Mouse (Mus musculus) olfactory bulb, adult 2 months (tissue): ENCODE measurements around the gene Myo19. TPM values are rescaled to one million over a fixed set of nuclear protein-coding genes. Genes with fewer than 3 reads are reported as not detected.

Source experiments
- H3K27ac ChIP-seq: fragments of 200-500 bp; 2 replicates; pipeline ENCODE4 v1.5.1; 2012; ENCODE audit warnings: low read depth, low read length; ENCODE audit not compliant: insufficient read depth
- H3K4me1 ChIP-seq: fragments of 200-500 bp; 2 replicates; pipeline ENCODE4 v1.6.1; 2012; ENCODE audit warnings: low read length; ENCODE audit not compliant: control insufficient read depth, insufficient read depth
- H3K4me3 ChIP-seq: fragments of 200-500 bp; 2 replicates; pipeline ENCODE4 v1.5.1; 2012; ENCODE audit warnings: mild to moderate bottlenecking, low read depth, low read length, moderate library complexity; ENCODE audit not compliant: insufficient read depth
- CTCF ChIP-seq: fragments of 200-500 bp; IDR thresholded peaks from 2 replicates; pipeline ENCODE4 v1.5.1; 2012; ENCODE audit warnings: low read depth, mild to moderate bottlenecking, low read length, moderate library complexity; ENCODE audit not compliant: insufficient read depth
- POLR2A ChIP-seq: fragments of 200-500 bp; IDR thresholded peaks from 2 replicates; pipeline ENCODE4 v1.6.1; 2012; ENCODE audit warnings: mild to moderate bottlenecking, low read depth, low read length, moderate library complexity; ENCODE audit not compliant: insufficient read depth
- WGBS: fragments of 180-500 bp; shearing (Covaris S2); methylation state at CpG from one replicate; pipeline ENCODE4 v1.1.7; 2018; 5-methylcytosine and 5-hydroxymethylcytosine counted together
- polyA plus RNA-seq: library from polyadenylated mRNA; stranded (reverse); fragments of >200 nt; gene quantifications from 2 replicates; pipeline ENCODE4 v1.2.4, GENCODE M21; 2012; ENCODE audit warnings: low replicate concordance; ENCODE audit not compliant: missing spikeins, insufficient read depth, insufficient read length

Myo19 gene
- polyA plus RNA-seq, 1 experiment = not detected

- Histone ChIP-seq H3K4me3 (no peak overlapping the region), H3K4me1 (peaks cover 11% of the 10 kb centered on the region), H3K27ac (no peak overlapping the region)
- 55% methylated on average over 3 of the region's 3 CpGs for WGBS
- TF ChIP-seq CTCF (no peak), POLR2A (no peak)
Measured at GRCm38 (mm10) chr11:84948526-84948925, 68.6 kb downstream of the Myo19 start.

- TF ChIP-seq CTCF = no peak
- TF ChIP-seq POLR2A = no peak
- Histone ChIP-seq H3K4me3 (no peak overlapping the region), H3K4me1 (peaks cover 2% of the 10 kb centered on the region), H3K27ac (no peak overlapping the region)
- WGBS = 53% methylated on average over 2 of the region's 2 CpGs
Measured at GRCm38 (mm10) chr11:84952611-84953010, 72.7 kb downstream of the Myo19 start.

- Histone ChIP-seq H3K4me3 (no peak overlapping the region), H3K4me1 (peaks cover 11% of the 10 kb centered on the region), H3K27ac (no peak overlapping the region)
- WGBS = 62% methylated on average over 5 of the region's 5 CpGs
- TF ChIP-seq CTCF = no peak
- no peak for TF ChIP-seq POLR2A
Measured at GRCm38 (mm10) chr11:84956400-84956799, 76.5 kb downstream of the Myo19 start.

GRCm38 (mm10) chr11:84957171-84957570 is 77.2 kb downstream of the Myo19 start:
- Histone ChIP-seq H3K27ac (no peak overlapping the region), H3K4me1 (peaks cover 11% of the 10 kb centered on the region), H3K4me3 (peak overlapping the region; percentile 42)
- TF ChIP-seq CTCF = no peak
- no peak for TF ChIP-seq POLR2A
- 13% methylated on average over 15 of the region's 15 CpGs for WGBS

GRCm38 (mm10) chr11:84957591-84958270 is 77.8 kb downstream of the Myo19 start, which contains the start of gene Car4:
Car4 (plus strand) TSS chr11:84957786.
- 2% methylated on average over 49 of the region's 49 CpGs for WGBS
- peak within 1 kb of the TSS; percentile 42 for H3K4me3 ChIP-seq
- H3K4me1 ChIP-seq = peaks cover 11% of the 10 kb centered on the region
- TF ChIP-seq POLR2A = no peak
- no peak within 1 kb of the TSS for H3K27ac ChIP-seq

- H3K27ac ChIP-seq = no peak overlapping the region
- WGBS = 7% methylated on average over 11 of the region's 11 CpGs
Measured at GRCm38 (mm10) chr11:84958271-84958630, 78.3 kb downstream of the Myo19 start.

GRCm38 (mm10) chr11:84959181-84959580 is 79.2 kb downstream of the Myo19 start:
- WGBS = 37% methylated on average over 5 of the region's 5 CpGs
- Histone ChIP-seq H3K27ac (no peak overlapping the region), H3K4me1 (peaks cover 11% of the 10 kb centered on the region), H3K4me3 (no peak overlapping the region)
- TF ChIP-seq CTCF (no peak), POLR2A (no peak)

More at GRCm38 (mm10) chr11:84958271-84958630, 78.3 kb downstream of the Myo19 start:
- Histone ChIP-seq H3K4me3 (peak overlapping the region; percentile 42), H3K4me1 (peaks cover 11% of the 10 kb centered on the region)
- TF ChIP-seq CTCF = no peak
- no peak for TF ChIP-seq POLR2A

- Histone ChIP-seq H3K27ac (no peak overlapping the region), H3K4me3 (no peak overlapping the region), H3K4me1 (peaks cover 11% of the 10 kb centered on the region)
- WGBS = 24% methylated on average over 9 of the region's 9 CpGs
- no peak for TF ChIP-seq POLR2A
- TF ChIP-seq CTCF = no peak
Measured at GRCm38 (mm10) chr11:84959701-84960181, 79.8 kb downstream of the Myo19 start.

GRCm38 (mm10) chr11:84960291-84960690 is 80.3 kb downstream of the Myo19 start:
- TF ChIP-seq CTCF = no peak
- TF ChIP-seq POLR2A = no peak
- H3K4me1 ChIP-seq = peaks cover 11% of the 10 kb centered on the region
- no peak overlapping the region for H3K4me3 ChIP-seq
- WGBS = 61% methylated on average over 3 of the region's 3 CpGs
- no peak overlapping the region for H3K27ac ChIP-seq

- TF ChIP-seq POLR2A (no peak), CTCF (no peak)
- 79% methylated on average over 6 of the region's 6 CpGs for WGBS
- Histone ChIP-seq H3K4me3 (no peak overlapping the region), H3K4me1 (peaks cover 11% of the 10 kb centered on the region), H3K27ac (no peak overlapping the region)
Measured at GRCm38 (mm10) chr11:84960780-84961179, 80.8 kb downstream of the Myo19 start.

Other genes with a start within 250 kb of the Myo19 start
- gene Mrm1, start 60.6 kb upstream of the Myo19 start, polyA plus RNA-seq = not detected in 2 replicates
- not detected in 2 replicates for gene Dhrs11, start 51.2 kb upstream of the Myo19 start, polyA plus RNA-seq
- gene Ggnbp2, start 9.3 kb upstream of the Myo19 start, polyA plus RNA-seq = 522 TPM in 1 of 2 replicates, not detected in the other
- gene Pigw, start 137 bp downstream of the Myo19 start, polyA plus RNA-seq = not detected in 2 replicates
- not detected in 2 replicates for gene Znhit3, start 36.2 kb downstream of the Myo19 start, polyA plus RNA-seq
- gene Car4, start 77.6 kb downstream of the Myo19 start, polyA plus RNA-seq = not detected in 2 replicates